In the genomic region with DNA sequence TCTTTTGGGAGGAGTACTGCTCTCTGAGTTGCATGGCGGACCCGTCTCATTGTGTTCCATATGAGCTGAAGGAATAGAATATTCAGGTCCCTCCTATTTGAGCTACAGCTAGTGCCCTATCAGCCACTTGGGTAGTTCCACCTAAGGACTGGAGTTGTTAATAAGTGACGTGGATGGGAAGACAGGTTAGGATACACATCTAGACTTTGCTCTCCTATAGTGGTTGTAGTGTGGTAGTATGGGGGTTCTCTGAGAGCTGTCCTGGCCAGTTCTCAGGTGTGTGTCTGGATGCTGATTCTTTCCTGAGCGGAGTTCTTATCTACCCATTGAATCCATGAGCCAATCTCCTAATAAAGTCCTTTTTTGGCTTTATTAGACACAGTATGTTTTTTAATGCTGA, we compare ENCODE assay signal across 27 mouse cellular contexts.
"Had no signal": no experiment of that assay in that cellular context is flagged by ENCODE, and none has a peak within 500 bp of the region (broad histone marks: within the 10 kb centered on the region; RNA-seq: fewer than 3 reads in every experiment).

No protein-coding gene starts in this region.

- H3K4me3 ChIP-seq: gastrocnemius, adult 2 months; heart, adult 2 months; heart, embryonic 13.5 days; heart, embryonic 15.5 days; hindbrain, embryonic 10.5 days; hindbrain, embryonic 12.5 days; layer of hippocampus, adult 2 months; left cerebral cortex, adult 2 months; limb, embryonic 10.5 days; limb, embryonic 12.5 days; liver, embryonic 13.5 days; liver, embryonic 15.5 days had no signal

- H3K9ac ChIP-seq: heart, embryonic 13.5 days; heart, embryonic 15.5 days; hindbrain, embryonic 12.5 days; hindbrain, embryonic 14.5 days; limb, embryonic 12.5 days; liver, embryonic 13.5 days; liver, embryonic 15.5 days had no signal

- H3K4me2 ChIP-seq: heart, embryonic 11.5 days; heart, embryonic 13.5 days; heart, embryonic 15.5 days; hindbrain, embryonic 12.5 days; hindbrain, embryonic 14.5 days; limb, embryonic 12.5 days; liver, embryonic 11.5 days; liver, embryonic 13.5 days; liver, embryonic 15.5 days had no signal

- DNase-seq: gastrocnemius, adult 2 months; gastrocnemius, postnatal 10 days; gastrocnemius, postnatal 25 days; heart, adult 2 months; heart, postnatal 14 days; heart, postnatal 4 days; kidney, adult 18-20 months; kidney, adult 8-10 months; kidney, postnatal 14 days; kidney, postnatal 4 days; liver; liver, embryonic 13.5 days had no signal

- H3K36me3 ChIP-seq: heart, embryonic 13.5 days; heart, embryonic 15.5 days; hindbrain, embryonic 10.5 days; hindbrain, embryonic 12.5 days; limb, embryonic 10.5 days; limb, embryonic 12.5 days; liver, embryonic 13.5 days; liver, embryonic 15.5 days had no signal

- H3K27ac ChIP-seq: gastrocnemius, adult 2 months; heart, adult 2 months; heart, embryonic 13.5 days; heart, embryonic 15.5 days; hindbrain, embryonic 10.5 days; hindbrain, embryonic 12.5 days; hindbrain, embryonic 14.5 days; kidney, postnatal 0 days; layer of hippocampus, adult 2 months; left cerebral cortex, adult 2 months; limb, embryonic 10.5 days; limb, embryonic 12.5 days; liver, embryonic 13.5 days; liver, embryonic 15.5 days had no signal

- ATAC-seq: forebrain, embryonic 16.5 days; hindbrain, embryonic 16.5 days had no signal

- H3K27me3 ChIP-seq: heart, embryonic 13.5 days; heart, embryonic 15.5 days; hindbrain, embryonic 12.5 days; liver, embryonic 13.5 days had no signal

- H3K9me3 ChIP-seq: heart, embryonic 13.5 days; heart, embryonic 15.5 days; hindbrain, embryonic 10.5 days; hindbrain, embryonic 12.5 days; limb, embryonic 10.5 days; limb, embryonic 12.5 days; liver, embryonic 13.5 days; liver, embryonic 15.5 days had no signal
